Mouse (Mus musculus) neural tube, embryonic 12.5 days (tissue): Measurements from ENCODE around the gene Tcf3. TPM values are rescaled to one million over a fixed set of nuclear protein-coding genes. Genes with fewer than 3 reads are reported as not detected.
A peak's percentile ranks its signal among the peaks of the same experiment; 100 is the strongest.

Experiments
- ATAC-seq: fragments of 200-750 bp; cut with Nextera tagmentation; 2 replicates; pipeline ENCODE4 v1.8.0; 2017; ENCODE audit warnings: low read depth, mild to moderate bottlenecking, moderate TSS enrichment, moderate library complexity; ENCODE audit not compliant: low FRiP score
- H3K27ac ChIP-seq: fragments of 300-500 bp; sonication (generic); 2 replicates; pipeline ENCODE4 v1.5.1; 2016
- H3K27me3 ChIP-seq: fragments of 300-500 bp; sonication (generic); replicated peaks from 2 replicates; pipeline ENCODE4 v1.6.1; 2016; ENCODE audit warnings: mild to moderate bottlenecking
- H3K36me3 ChIP-seq: fragments of 300-500 bp; sonication (generic); 2 replicates; pipeline ENCODE4 v1.6.1; 2016; ENCODE audit warnings: mild to moderate bottlenecking
- H3K4me1 ChIP-seq: fragments of 300-500 bp; sonication (generic); 2 replicates; pipeline ENCODE4 v1.6.1; 2016
- H3K4me2 ChIP-seq: fragments of 300-500 bp; sonication (generic); replicated peaks from 2 replicates; pipeline ENCODE4 v1.6.1; 2016; ENCODE audit warnings: mild to moderate bottlenecking
- H3K4me3 ChIP-seq: fragments of 300-500 bp; sonication (generic); 2 replicates; pipeline ENCODE4 v1.5.1; 2016
- H3K9ac ChIP-seq: fragments of 300-500 bp; sonication (generic); 2 replicates; pipeline ENCODE4 v1.6.1; 2016; ENCODE audit warnings: mild to moderate bottlenecking
- H3K9me3 ChIP-seq: fragments of 300-500 bp; sonication (generic); 2 replicates; pipeline ENCODE4 v1.6.1; 2016; ENCODE audit warnings: mild to moderate bottlenecking
- WGBS: fragments of 180-500 bp; shearing (Covaris S2); methylation state at CpG from one replicate; pipeline ENCODE4 v1.1.7; 2016; 5-methylcytosine and 5-hydroxymethylcytosine counted together
- polyA plus RNA-seq: library from polyadenylated mRNA; unstranded; fragments of >200 nt; fragmentation: Nextera tagmentation; extraction: Ambion mirVana; gene quantifications from 2 replicates; pipeline ENCODE4 v1.2.1, GENCODE M21; 2016

The Tcf3 gene
- polyA plus RNA-seq, 1 experiment from 2014 or later, result 166 TPM

GRCm38 (mm10) chr10:80420729-80421128 lies 12.7 kb downstream of the Tcf3 start:
- no peak overlapping the region for H3K4me2 ChIP-seq
- no peak overlapping the region for H3K4me3 ChIP-seq
- no peaks in the 10 kb centered on the region for H3K27me3 ChIP-seq
- peaks cover 8% of the 10 kb centered on the region; the same call in 1 of the 2 replicates for H3K9me3 ChIP-seq
- H3K9ac ChIP-seq, result no peak overlapping the region
- peaks cover 30% of the 10 kb centered on the region for H3K4me1 ChIP-seq
- ATAC-seq, result no peak
- H3K27ac ChIP-seq, result no peak overlapping the region
- 95% methylated on average over 10 of the region's 10 CpGs for WGBS
- H3K36me3 ChIP-seq, result peaks cover 84% of the 10 kb centered on the region

- Histone ChIP-seq H3K27ac (no peak overlapping the region), H3K4me2 (no peak overlapping the region), H3K36me3 (peaks cover 84% of the 10 kb centered on the region), H3K9ac (no peak overlapping the region), H3K9me3 (no peaks in the 10 kb centered on the region), H3K4me3 (no peak overlapping the region), H3K4me1 (peaks cover 30% of the 10 kb centered on the region), H3K27me3 (no peaks in the 10 kb centered on the region)
- WGBS, result 76% methylated on average over 8 of the region's 8 CpGs
- ATAC-seq, result 0 out of 2 replicates have a peak, but pooled peaks have one; percentile 7
Observed at GRCm38 (mm10) chr10:80419419-80419818, 14.0 kb downstream of the Tcf3 start.

DNA sequence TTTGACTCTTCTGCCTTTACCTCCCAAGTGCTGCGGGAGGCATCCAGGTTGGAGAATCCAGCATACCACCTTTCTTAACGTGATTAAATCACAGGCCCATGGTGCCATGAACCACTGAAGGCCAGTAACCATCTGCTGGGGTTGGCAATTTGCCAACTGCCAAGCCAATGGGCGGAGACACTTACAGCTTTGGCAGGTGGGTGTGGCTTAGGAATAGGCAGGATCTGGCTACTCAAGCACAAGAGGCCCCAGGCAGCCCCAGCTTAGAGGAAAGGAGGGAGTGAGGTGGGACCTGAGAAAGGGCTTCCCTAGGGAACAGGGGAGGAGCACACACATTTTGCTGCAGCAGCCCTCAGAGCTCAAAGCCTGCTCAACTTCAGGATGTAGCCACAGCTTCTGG lies 15.1 kb downstream of the Tcf3 start:
- peak; percentile 34; the same call in 1 of the 2 replicates for ATAC-seq
- Histone ChIP-seq H3K4me1 (peaks cover 23% of the 10 kb centered on the region), H3K9ac (no peak overlapping the region), H3K27me3 (no peaks in the 10 kb centered on the region), H3K36me3 (peaks cover 90% of the 10 kb centered on the region), H3K27ac (0 out of 2 replicates have a peak overlapping the region, but pooled peaks have one; percentile 12), H3K4me2 (no peak overlapping the region), H3K9me3 (no peaks in the 10 kb centered on the region), H3K4me3 (no peak overlapping the region)
- WGBS, result 58% methylated on average over 3 of the region's 3 CpGs

- WGBS, result 89% methylated on average over 1 of the region's 1 CpGs
- H3K36me3 ChIP-seq, result peaks cover 94% of the 10 kb centered on the region
- no peak overlapping the region for H3K9ac ChIP-seq
- ATAC-seq, result no peak
- 0 out of 2 replicates have a peak overlapping the region, but pooled peaks have one; percentile 12 for H3K27ac ChIP-seq
- H3K4me3 ChIP-seq, result no peak overlapping the region
- no peaks in the 10 kb centered on the region for H3K9me3 ChIP-seq
- no peaks in the 10 kb centered on the region for H3K27me3 ChIP-seq
- H3K4me2 ChIP-seq, result no peak overlapping the region
- peaks cover 22% of the 10 kb centered on the region for H3K4me1 ChIP-seq
Observed at GRCm38 (mm10) chr10:80417841-80418240, 15.6 kb downstream of the Tcf3 start.

DNA sequence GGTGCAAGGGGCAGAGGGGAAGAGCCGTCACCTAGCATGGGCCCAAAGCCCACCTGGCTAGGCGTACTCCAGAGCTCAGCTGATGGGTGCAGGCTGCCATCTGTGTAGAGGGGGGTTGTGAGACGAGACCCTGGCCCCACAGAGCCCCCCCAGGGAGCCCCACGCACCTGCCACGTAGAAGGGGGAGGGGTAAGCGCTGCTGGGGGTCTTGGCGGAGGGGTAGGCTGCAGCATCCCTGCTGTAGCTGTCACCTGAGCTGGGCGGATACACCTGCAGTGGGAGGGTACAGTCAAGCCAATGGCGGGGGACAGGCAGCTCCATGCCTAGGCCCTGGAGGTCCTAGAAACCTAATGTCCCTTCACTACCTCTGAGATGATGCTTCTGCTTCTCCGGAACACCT lies 16.1 kb downstream of the Tcf3 start:
- no peak overlapping the region for H3K9ac ChIP-seq
- peaks cover 99% of the 10 kb centered on the region for H3K36me3 ChIP-seq
- H3K27ac ChIP-seq, result 0 out of 2 replicates have a peak overlapping the region, but pooled peaks have one; percentile 12
- H3K27me3 ChIP-seq, result no peaks in the 10 kb centered on the region
- H3K4me1 ChIP-seq, result peaks cover 22% of the 10 kb centered on the region
- WGBS, result 91% methylated on average over 10 of the region's 10 CpGs
- H3K4me2 ChIP-seq, result no peak overlapping the region
- no peaks in the 10 kb centered on the region for H3K9me3 ChIP-seq
- no peak overlapping the region for H3K4me3 ChIP-seq
- ATAC-seq, result no peak

DNA sequence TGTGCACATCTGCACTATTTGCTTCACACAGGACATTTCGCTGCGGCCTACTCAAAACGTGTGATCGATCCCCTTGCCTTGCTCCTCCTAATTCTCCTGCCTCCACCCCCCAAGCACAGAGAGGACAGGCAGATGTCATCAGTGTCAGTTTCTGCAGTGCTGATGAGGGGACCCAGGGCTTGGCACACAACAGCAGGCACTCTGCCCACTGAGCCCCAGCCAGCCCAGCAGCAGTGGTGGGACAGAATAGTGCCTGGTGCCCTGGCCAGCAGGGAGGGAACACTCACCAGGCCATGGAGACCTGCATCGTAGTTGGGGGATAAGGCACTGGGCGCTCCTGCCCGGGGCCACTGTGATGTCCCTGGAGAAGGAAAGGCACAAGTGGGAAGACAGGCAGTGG lies 17.9 kb downstream of the Tcf3 start:
- Histone ChIP-seq H3K9ac (no peak overlapping the region), H3K27ac (no peak overlapping the region), H3K4me1 (peaks cover 22% of the 10 kb centered on the region), H3K4me2 (no peak overlapping the region), H3K4me3 (no peak overlapping the region), H3K27me3 (no peaks in the 10 kb centered on the region), H3K9me3 (no peaks in the 10 kb centered on the region), H3K36me3 (peaks cover 100% of the 10 kb centered on the region)
- ATAC-seq, result no peak
- WGBS, result 92% methylated on average over 7 of the region's 7 CpGs

GRCm38 (mm10) chr10:80412656-80413541 lies 20.5 kb downstream of the Tcf3 start:
- no peak overlapping the region for H3K27ac ChIP-seq
- H3K9ac ChIP-seq, result no peak overlapping the region
- H3K4me2 ChIP-seq, result no peak overlapping the region
- ATAC-seq, result peak; percentile 30; the same call in 1 of the 2 replicates
- peaks cover 83% of the 10 kb centered on the region for H3K36me3 ChIP-seq
- H3K27me3 ChIP-seq, result no peaks in the 10 kb centered on the region
- peaks cover under 1% of the 10 kb centered on the region; the same call in 1 of the 2 replicates for H3K4me1 ChIP-seq
- 85% methylated on average over 44 of the region's 44 CpGs for WGBS
- H3K9me3 ChIP-seq, result no peaks in the 10 kb centered on the region
- H3K4me3 ChIP-seq, result no peak overlapping the region

DNA sequence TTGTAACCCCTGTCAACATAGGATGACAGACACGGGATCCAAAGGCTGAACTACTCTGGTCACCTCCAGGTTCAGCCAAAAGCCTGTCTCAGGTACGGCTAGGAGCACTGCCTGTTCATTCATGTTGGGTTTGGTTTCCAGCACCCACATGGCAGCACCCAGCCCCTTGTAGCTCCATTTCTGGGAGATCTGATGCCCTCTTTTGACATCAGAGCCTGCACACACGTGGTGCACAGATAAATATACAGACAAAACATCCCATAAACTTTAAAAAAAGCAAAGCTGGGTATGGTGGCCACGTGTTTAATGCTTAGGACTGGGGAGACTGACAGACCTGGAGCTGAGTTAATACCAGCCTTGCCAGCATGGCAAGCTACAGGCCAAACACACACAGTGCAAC lies 25.5 kb downstream of the Tcf3 start:
- Histone ChIP-seq H3K27me3 (no peaks in the 10 kb centered on the region), H3K4me2 (peak overlapping the region; percentile 81), H3K9me3 (no peaks in the 10 kb centered on the region), H3K9ac (no peak overlapping the region), H3K27ac (no peak overlapping the region), H3K4me3 (no peak overlapping the region), H3K4me1 (peaks cover 23% of the 10 kb centered on the region), H3K36me3 (peaks cover 49% of the 10 kb centered on the region)
- 48% methylated on average over 4 of the region's 4 CpGs for WGBS
- ATAC-seq, result no peak

- no peaks in the 10 kb centered on the region for H3K27me3 ChIP-seq
- ATAC-seq, result peak; percentile 63
- H3K4me2 ChIP-seq, result peak within 1 kb of the TSS; percentile 81
- peak within 1 kb of the TSS; percentile 87 for H3K9ac ChIP-seq
- peak within 1 kb of the TSS; percentile 59 for H3K27ac ChIP-seq
- H3K4me3 ChIP-seq, result peak within 1 kb of the TSS; percentile 88
- H3K4me1 ChIP-seq, result peaks cover 23% of the 10 kb centered on the region
- peaks cover 47% of the 10 kb centered on the region for H3K36me3 ChIP-seq
- no peaks in the 10 kb centered on the region for H3K9me3 ChIP-seq
- WGBS, result 2% methylated on average over 27 of the region's 27 CpGs
Observed at GRCm38 (mm10) chr10:80406684-80407501, 26.6 kb downstream of the Tcf3 start, which contains the start of gene Uqcr11. Gene Uqcr11, minus strand, starts transcription at chr10:80406830.

DNA sequence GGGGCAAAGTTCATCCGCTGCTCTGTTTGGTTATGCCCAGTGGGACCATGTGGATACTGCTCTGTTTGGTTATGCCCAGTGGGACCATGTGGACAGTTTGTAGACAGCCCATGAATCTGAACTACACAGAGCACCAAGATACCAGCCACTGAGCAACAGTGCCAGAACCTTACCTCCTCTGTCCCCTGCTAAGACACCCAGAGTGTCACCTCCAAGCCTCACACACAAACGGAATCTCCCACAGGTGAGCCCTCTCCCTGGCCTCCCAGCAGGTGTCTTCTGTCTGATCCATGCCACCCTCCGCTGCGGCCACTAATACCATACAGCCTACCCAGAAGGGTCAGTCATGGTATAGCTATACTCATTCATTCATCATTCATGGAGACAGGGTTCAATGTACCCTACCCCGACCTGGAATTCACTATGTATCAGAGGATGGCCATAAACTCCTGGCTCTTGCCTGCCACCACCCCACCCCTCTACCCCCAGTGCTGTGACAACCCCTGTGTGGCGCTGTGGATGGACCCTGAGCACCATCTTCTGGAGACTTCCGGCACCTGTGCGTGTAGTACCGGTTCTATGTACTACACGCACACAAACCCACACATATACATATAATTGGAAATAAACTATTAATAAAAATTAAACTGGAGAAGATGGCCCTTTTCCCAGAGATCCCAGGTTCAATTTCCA lies 27.8 kb downstream of the Tcf3 start:
- Histone ChIP-seq H3K4me3 (peak overlapping the region; percentile 88), H3K9ac (peak overlapping the region; percentile 87), H3K9me3 (no peaks in the 10 kb centered on the region), H3K4me1 (peaks cover 29% of the 10 kb centered on the region), H3K36me3 (peaks cover 43% of the 10 kb centered on the region), H3K27ac (no peak overlapping the region), H3K4me2 (peak overlapping the region; percentile 81), H3K27me3 (no peaks in the 10 kb centered on the region)
- ATAC-seq, result no peak
- WGBS, result 56% methylated on average over 10 of the region's 10 CpGs

GRCm38 (mm10) chr10:80403044-80403692 lies 30.3 kb downstream of the Tcf3 start:
- Histone ChIP-seq H3K27ac (no peak overlapping the region), H3K9me3 (no peaks in the 10 kb centered on the region), H3K36me3 (peaks cover 33% of the 10 kb centered on the region), H3K4me1 (peaks cover 37% of the 10 kb centered on the region), H3K27me3 (no peaks in the 10 kb centered on the region), H3K4me3 (no peak overlapping the region), H3K4me2 (no peak overlapping the region; the same call in 1 of the 2 replicates), H3K9ac (no peak overlapping the region)
- no peak for ATAC-seq
- WGBS, result 96% methylated on average over 4 of the region's 4 CpGs
